Mouse (Mus musculus) A20 (cell line): ENCODE measurements around the gene Nos1ap.

Experiments
- DNase-seq: peaks from one replicate; pipeline ENCODE4 v3.0.0-alpha.2; 2011; ENCODE audit warnings: low read depth, low spot score

The Nos1ap gene

GRCm38 (mm10) chr1:170419961-170420360 is 169.7 kb downstream of the Nos1ap start:
- DNase-seq, result no peak

GRCm38 (mm10) chr1:170418131-170418530 is 171.5 kb downstream of the Nos1ap start:
- no peak for DNase-seq

GRCm38 (mm10) chr1:170416967-170417366 is 172.7 kb downstream of the Nos1ap start:
- no peak for DNase-seq

GRCm38 (mm10) chr1:170416206-170416605 is 173.5 kb downstream of the Nos1ap start:
- no peak for DNase-seq

- no peak for DNase-seq
Observed at GRCm38 (mm10) chr1:170415395-170415794, 174.3 kb downstream of the Nos1ap start.

GRCm38 (mm10) chr1:170410402-170411191 is 179.1 kb downstream of the Nos1ap start:
- DNase-seq, result no peak

GRCm38 (mm10) chr1:170409091-170409490 is 180.6 kb downstream of the Nos1ap start:
- no peak for DNase-seq

GRCm38 (mm10) chr1:170406921-170407320 is 182.7 kb downstream of the Nos1ap start:
- DNase-seq, result no peak

- no peak for DNase-seq
Observed at GRCm38 (mm10) chr1:170405152-170405551, 184.5 kb downstream of the Nos1ap start.

- DNase-seq, result no peak
Observed at GRCm38 (mm10) chr1:170402682-170403081, 187.0 kb downstream of the Nos1ap start.

- no peak for DNase-seq
Observed at GRCm38 (mm10) chr1:170398866-170399265, 190.8 kb downstream of the Nos1ap start.

GRCm38 (mm10) chr1:170395101-170395500 is 194.6 kb downstream of the Nos1ap start:
- no peak for DNase-seq

- DNase-seq, result no peak
Observed at GRCm38 (mm10) chr1:170394641-170395040, 195.0 kb downstream of the Nos1ap start.

- no peak for DNase-seq
Observed at GRCm38 (mm10) chr1:170392771-170393728, 196.6 kb downstream of the Nos1ap start.

GRCm38 (mm10) chr1:170387180-170387912 is 202.3 kb downstream of the Nos1ap start:
- DNase-seq, result no peak

GRCm38 (mm10) chr1:170385416-170385815 is 204.2 kb downstream of the Nos1ap start:
- DNase-seq, result no peak

GRCm38 (mm10) chr1:170383530-170383929 is 206.1 kb downstream of the Nos1ap start:
- no peak for DNase-seq

- DNase-seq, result no peak
Observed at GRCm38 (mm10) chr1:170381457-170381856, 208.2 kb downstream of the Nos1ap start.

- DNase-seq, result no peak
Observed at GRCm38 (mm10) chr1:170380505-170380904, 209.2 kb downstream of the Nos1ap start.

- DNase-seq, result no peak
Observed at GRCm38 (mm10) chr1:170375721-170376120, 213.9 kb downstream of the Nos1ap start.

GRCm38 (mm10) chr1:170373750-170374149 is 215.9 kb downstream of the Nos1ap start:
- DNase-seq, result no peak
